Comparison of ENCODE assay signal across 25 mouse cellular contexts in the genomic region with DNA sequence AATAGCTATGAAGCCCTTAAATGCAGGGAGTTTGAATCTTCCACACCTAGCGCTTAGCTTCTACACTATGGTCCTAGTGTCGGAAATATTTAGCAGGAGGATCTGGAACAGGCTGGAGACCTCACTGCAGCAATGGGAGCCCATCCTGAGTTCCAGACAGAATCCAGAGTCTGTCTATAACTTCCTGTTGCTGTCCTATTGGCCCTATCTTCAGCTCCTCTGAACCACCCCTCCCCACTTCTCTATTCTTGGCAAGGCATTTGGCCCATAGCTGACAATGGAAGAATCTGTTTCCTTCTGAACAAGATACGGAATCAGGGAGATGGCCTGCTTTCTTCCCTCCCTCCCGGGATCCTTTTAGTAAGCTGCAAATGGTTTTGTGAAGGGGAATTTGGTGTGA.
DNase-seq lines count a peak whose midpoint lies in the region; ATAC-seq and TF ChIP-seq lines count a peak whose summit lies in the region.
"Had no signal": no experiment of that assay in that cellular context is flagged by ENCODE, and none has a peak within 500 bp of the region (broad histone marks: within the 10 kb centered on the region; RNA-seq: fewer than 3 reads in every experiment).

No protein-coding gene starts in this region.

- TF ChIP-seq POLR2A in heart, adult 2 months (IDR thresholded peaks at IDR 0.05; ENCODE audit: insufficient read depth, low read depth, low read length) = no peak

- no peaks in the 10 kb centered on the region for H3K36me3 ChIP-seq in heart, embryonic 12.5 days
- no peaks in the 10 kb centered on the region for H3K36me3 ChIP-seq in heart, embryonic 16.5 days (ENCODE audit: control insufficient read depth, insufficient read depth)
- H3K36me3 ChIP-seq in heart, adult 2 months (ENCODE audit: control insufficient read depth, insufficient read depth, low read length) = no peaks in the 10 kb centered on the region
- H3K36me3 ChIP-seq in lung, embryonic 14.5 days (ENCODE audit: insufficient read depth) = no peaks in the 10 kb centered on the region
- H3K36me3 ChIP-seq: embryonic facial prominence, embryonic 10.5 days; embryonic facial prominence, embryonic 12.5 days; G1E had no signal

- H3K27ac ChIP-seq in heart, embryonic 12.5 days (ENCODE audit: poor library complexity, severe bottlenecking) = no peak overlapping the region
- H3K27ac ChIP-seq in heart, embryonic 16.5 days (ENCODE audit: low read length) = no peak overlapping the region
- no peak overlapping the region for H3K27ac ChIP-seq in heart, adult 2 months
- H3K27ac ChIP-seq in lung, embryonic 14.5 days (ENCODE audit: low read depth) = no peak overlapping the region
- H3K27ac ChIP-seq: embryonic facial prominence, embryonic 10.5 days; embryonic facial prominence, embryonic 12.5 days; forebrain, embryonic 13.5 days had no signal

- H3K9me3 ChIP-seq in heart, embryonic 12.5 days (replicated peaks) = no peaks in the 10 kb centered on the region
- H3K9me3 ChIP-seq in heart, embryonic 16.5 days (replicated peaks; ENCODE audit: control insufficient read depth, low read length) = no peaks in the 10 kb centered on the region
- no peaks in the 10 kb centered on the region for H3K9me3 ChIP-seq in lung, embryonic 14.5 days (ENCODE audit: low read depth, low read length)
- H3K9me3 ChIP-seq: embryonic facial prominence, embryonic 10.5 days; embryonic facial prominence, embryonic 12.5 days; forebrain, embryonic 13.5 days had no signal

- H3K4me3 ChIP-seq in heart, embryonic 12.5 days = no peak overlapping the region
- no peak overlapping the region for H3K4me3 ChIP-seq in heart, embryonic 16.5 days (ENCODE audit: low read length)
- no peak overlapping the region for H3K4me3 ChIP-seq in heart, adult 2 months
- H3K4me3 ChIP-seq in lung, embryonic 14.5 days (ENCODE audit: low read depth, low read length) = no peak overlapping the region
- H3K4me3 ChIP-seq: embryonic facial prominence, embryonic 10.5 days; embryonic facial prominence, embryonic 12.5 days; forebrain, embryonic 13.5 days had no signal

- no peak overlapping the region for H3K4me2 ChIP-seq in heart, embryonic 12.5 days
- H3K4me2 ChIP-seq in heart, embryonic 16.5 days (ENCODE audit: low read depth, low read length) = no peak overlapping the region
- no peak overlapping the region for H3K4me2 ChIP-seq in lung, embryonic 14.5 days
- H3K4me2 ChIP-seq: embryonic facial prominence, embryonic 12.5 days; forebrain, embryonic 13.5 days had no signal

- WGBS in heart, embryonic 12.5 days = 70% methylated on average over 4 of the region's 4 CpGs
- WGBS in heart, embryonic 16.5 days = 62% methylated on average over 4 of the region's 4 CpGs
- WGBS in heart, adult 2 months = 34% methylated on average over 4 of the region's 4 CpGs
- 81% methylated on average over 4 of the region's 4 CpGs for WGBS in lung, embryonic 14.5 days

- intact Hi-C loops in heart, adult 2 months (cut with DNase I) = no loop called here
- intact Hi-C loops in heart, postnatal 10 days (cut with DNase I) = no loop called here

- TF ChIP-seq CTCF in heart, adult 2 months (IDR thresholded peaks at IDR 0.05) = no peak
- TF ChIP-seq CTCF in lung, embryonic 14.5 days (IDR thresholded peaks at IDR 0.05; ENCODE audit: low read depth) = no peak

- 0 out of 2 replicates have a peak, but pooled peaks cover 6% of the 10 kb centered on the region for H3K27me3 ChIP-seq in heart, embryonic 12.5 days (replicated peaks)
- H3K27me3 ChIP-seq in heart, embryonic 16.5 days (ENCODE audit: control insufficient read depth, insufficient read depth, low read length) = no peaks in the 10 kb centered on the region
- H3K27me3 ChIP-seq in heart, adult 2 months (ENCODE audit: control insufficient read depth, insufficient read depth, low read length) = no peaks in the 10 kb centered on the region
- H3K27me3 ChIP-seq in lung, embryonic 14.5 days (ENCODE audit: insufficient read depth, low read length) = no peaks in the 10 kb centered on the region
- H3K27me3 ChIP-seq: CH12.LX; embryonic facial prominence, embryonic 12.5 days; forebrain, embryonic 13.5 days; Patski had no signal

- ATAC-seq in heart, embryonic 12.5 days (ENCODE audit: insufficient number of reproducible peaks, low FRiP score) = peak; percentile 66; the same call in 1 of the 2 replicates
- ATAC-seq in heart, embryonic 16.5 days (replicated peaks; ENCODE audit: extremely low read depth, insufficient read depth, low FRiP score) = peak; percentile 69
- no peak for ATAC-seq in lung, embryonic 14.5 days (ENCODE audit: insufficient read depth)
- ATAC-seq: activated CD4-positive, CD25-positive, alpha-beta regulatory T cell, adult 4 months; CD4-positive, CD25-positive, alpha-beta regulatory T cell, adult 4 months; forebrain, embryonic 13.5 days; Patski had no signal

- no peak for TF ChIP-seq EP300 in heart, adult 2 months (IDR thresholded peaks at IDR 0.05; ENCODE audit: insufficient read depth, low read depth, low read length)

- no peaks in the 10 kb centered on the region for H3K79me2 ChIP-seq in heart, adult 2 months (replicated peaks; ENCODE audit: control insufficient read depth, insufficient read depth, low read length)

- H3K4me1 ChIP-seq in heart, embryonic 12.5 days (replicated peaks) = 0 out of 2 replicates have a peak, but pooled peaks cover 4% of the 10 kb centered on the region
- no peaks in the 10 kb centered on the region for H3K4me1 ChIP-seq in heart, embryonic 16.5 days (ENCODE audit: control insufficient read depth, insufficient read depth, low read length)
- no peaks in the 10 kb centered on the region for H3K4me1 ChIP-seq in heart, adult 2 months (ENCODE audit: control insufficient read depth, insufficient read depth, low read length)
- H3K4me1 ChIP-seq in lung, embryonic 14.5 days (ENCODE audit: insufficient read depth) = no peaks in the 10 kb centered on the region
- H3K4me1 ChIP-seq: embryonic facial prominence, embryonic 10.5 days; embryonic facial prominence, embryonic 12.5 days had no signal

- no peak overlapping the region for H3K9ac ChIP-seq in heart, embryonic 12.5 days
- no peak overlapping the region for H3K9ac ChIP-seq in heart, embryonic 16.5 days (ENCODE audit: low read length)
- H3K9ac ChIP-seq in heart, adult 2 months (ENCODE audit: low read depth, low read length) = no peak overlapping the region
- no peak overlapping the region for H3K9ac ChIP-seq in lung, embryonic 14.5 days
- H3K9ac ChIP-seq: embryonic facial prominence, embryonic 12.5 days; forebrain, embryonic 13.5 days had no signal

- DNase-seq in heart, adult 18-20 months = no peak
- DNase-seq in heart, adult 2 months = no peak
- DNase-seq in heart, postnatal 10 days = peak; percentile 9 to 13
- no peak for DNase-seq in heart, adult 11 months
- DNase-seq in lung, embryonic 14.5 days = peak; percentile 11
- DNase-seq in lung, postnatal 14 days = no peak
- DNase-seq: adrenal gland, adult 8-10 months; adrenal gland, postnatal 14 days; adrenal gland, postnatal 36 days; B cell, adult 2 months; cerebellum, adult 11-12 months; cerebellum, adult 2 months; cerebellum, adult 9-10 months; cerebellum, postnatal 10 days; cerebellum, postnatal 25 days had no signal

Comparison
In these comparisons a context has a peak if more than half of its experiments do, and no peak if none do; other contexts are left out.
1. DNase-seq: peak in heart, postnatal 10 days (2 of 2) and lung, embryonic 14.5 days (single experiment); none in heart, adult 18-20 months (0 of 2), heart, adult 2 months (0 of 2), heart, adult 11 months (single experiment) and lung, postnatal 14 days (single experiment).